Mouse (Mus musculus): ENCODE results near the gene Tnnt3.

GRCm38 (mm10) chr7:142553417-142554335 lies 55.0 kb downstream of the Tnnt3 start:
- no peak for TF ChIP-seq POLR2A (IDR thresholded peaks at IDR 0.05; ENCODE audit: borderline replicate concordance, low read depth, low read length)
- no peak for TF ChIP-seq CTCF (IDR thresholded peaks at IDR 0.05; ENCODE audit: low read depth, low read length)

Data from bone marrow macrophage, adult 2 months (primary cell).